Mouse (Mus musculus): ENCODE measurements at regions not wholly inside any gene's neighbourhood (a gene's known extent, or its start where the extent isn't known, plus 50 kb on each side); places are given as distances from the start of the nearest gene placed in this dataset.

- DNase-seq (ENCODE audit: low read depth, low spot score): no peak
Observed at GRCm38 (mm10) chr1:75992039-75992438, 446.0 kb downstream of the Slc4a3 start.

DNA sequence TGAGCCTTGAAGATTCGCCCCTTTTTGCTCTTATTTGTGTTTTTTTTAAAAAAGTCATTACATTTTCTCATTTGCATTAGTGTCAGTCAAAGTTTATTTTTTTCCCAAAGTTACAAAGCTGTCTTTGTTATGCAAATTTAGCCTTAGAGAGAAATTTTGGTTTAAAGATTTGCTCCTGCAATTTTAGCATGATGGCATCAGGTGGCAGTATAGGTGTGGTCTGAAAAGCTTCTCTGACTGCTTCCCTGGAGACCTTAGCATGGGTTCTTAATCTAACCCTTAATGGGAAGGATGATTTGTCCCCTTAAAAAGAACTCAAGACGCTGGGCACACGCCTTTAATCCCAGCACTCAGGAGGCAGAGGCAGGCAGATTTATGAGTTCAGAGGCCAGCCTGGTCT, 451.2 kb downstream of the Slc4a3 start:
- peak; percentile 40 for DNase-seq (ENCODE audit: low read depth, low spot score)

DNA sequence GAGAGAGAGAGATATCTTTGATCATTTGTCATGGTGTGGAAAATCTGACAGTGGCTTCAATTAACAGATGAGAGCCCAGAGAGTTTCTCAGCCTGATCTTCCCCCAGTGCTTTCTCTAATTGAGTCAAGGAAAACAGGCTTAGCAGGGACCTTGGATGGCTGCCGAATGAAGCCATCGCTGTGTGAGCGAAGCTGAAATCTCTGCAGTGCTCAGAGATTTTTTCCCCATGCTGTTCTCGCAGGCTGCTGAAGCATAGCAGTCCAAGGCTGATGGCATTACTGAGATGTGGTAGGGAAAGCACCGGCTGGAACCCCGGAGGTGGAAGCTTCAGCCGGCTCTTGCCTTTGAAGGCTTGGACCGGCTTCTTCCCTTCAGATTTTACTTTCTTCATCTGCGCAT, 455.1 kb downstream of the Slc4a3 start:
- no peak for DNase-seq (ENCODE audit: low read depth, low spot score)

DNA sequence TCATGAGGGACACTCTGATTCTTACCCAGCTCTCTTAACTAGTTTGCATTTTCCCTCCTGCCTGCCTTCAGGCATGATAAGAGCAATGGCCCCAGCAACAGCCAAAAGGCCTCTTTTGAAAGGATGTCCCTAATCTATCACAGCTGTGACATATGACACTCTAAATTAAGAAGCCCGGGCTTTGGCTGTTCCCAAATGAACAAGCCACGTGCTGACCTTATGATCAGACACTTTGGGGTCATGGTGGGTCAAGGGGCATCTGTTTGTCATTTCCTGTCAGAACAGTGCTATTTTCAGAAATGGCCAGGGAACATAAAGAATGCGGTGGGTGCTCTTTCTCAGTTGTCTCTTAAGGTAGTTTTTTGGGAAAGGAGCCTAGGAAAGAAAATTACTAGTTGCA, 463.5 kb downstream of the Slc4a3 start:
- no peak for DNase-seq (ENCODE audit: low read depth, low spot score)

DNA sequence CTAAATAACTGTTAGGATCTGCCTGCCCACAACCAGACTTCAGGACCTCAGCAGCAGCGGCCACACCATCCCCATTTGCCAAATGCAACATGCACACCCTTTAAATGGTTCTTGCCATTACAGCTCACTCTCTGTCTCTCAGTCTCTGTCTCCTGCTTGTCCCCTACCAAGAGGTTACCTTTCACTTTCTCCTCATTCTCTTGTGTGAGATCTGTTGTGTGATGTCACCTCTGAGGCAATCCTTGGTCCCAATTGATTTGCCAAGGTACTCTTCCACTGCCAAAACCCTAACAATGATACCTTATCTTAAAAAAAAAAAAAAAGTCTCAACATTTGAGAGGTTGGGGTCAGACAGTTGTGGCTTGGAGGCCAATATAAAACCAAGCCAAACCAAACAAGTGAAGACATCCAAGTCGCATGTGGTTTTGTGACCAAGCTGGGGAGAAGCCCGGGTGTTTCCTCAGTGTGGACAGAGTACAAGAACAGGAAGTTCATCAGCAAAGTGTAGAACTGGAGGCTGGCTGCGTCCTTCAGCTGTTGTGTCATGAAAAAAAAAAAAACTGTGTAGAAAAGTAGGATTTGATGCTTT, 464.2 kb downstream of the Slc4a3 start:
- no peak for DNase-seq (ENCODE audit: low read depth, low spot score)

DNA sequence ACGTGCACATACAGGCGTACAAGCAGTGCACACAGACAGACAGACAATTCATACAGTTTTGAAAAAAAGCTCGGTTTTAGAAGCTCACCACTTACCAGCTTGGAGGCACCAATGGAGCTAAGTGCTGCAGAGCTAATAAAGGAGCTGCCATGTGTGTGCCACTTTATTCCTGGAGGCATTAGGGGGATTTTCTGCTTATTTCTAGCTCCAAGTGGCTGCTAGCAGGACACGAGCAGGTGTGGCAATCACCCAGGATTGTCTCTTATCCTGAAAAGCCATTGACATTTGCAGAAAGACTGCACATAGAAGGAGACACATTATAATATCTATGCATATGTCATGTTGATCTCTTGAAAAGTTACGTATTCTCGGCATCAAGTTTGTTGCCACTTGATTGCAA, 472.5 kb downstream of the Slc4a3 start:
- DNase-seq (ENCODE audit: low read depth, low spot score): no peak

DNA sequence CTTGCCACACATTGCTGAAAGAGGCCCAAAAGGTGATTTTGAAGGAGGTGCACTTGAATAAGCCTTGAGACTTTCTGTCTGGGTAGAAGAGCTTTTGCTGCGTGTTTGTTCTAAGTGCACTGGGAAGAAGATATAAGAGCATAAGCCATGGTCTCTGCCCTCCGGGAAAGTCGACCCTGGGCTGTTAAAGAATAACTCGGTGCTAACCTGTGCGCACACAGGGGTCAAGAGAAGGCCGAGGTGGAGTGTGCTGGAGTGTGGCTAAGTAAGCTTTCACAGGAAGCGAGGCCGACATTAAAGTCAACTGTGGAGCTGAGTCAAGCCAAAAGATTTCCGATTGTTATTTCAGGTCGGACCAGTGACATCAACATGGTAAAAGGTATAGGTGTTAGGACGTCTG, 473.0 kb downstream of the Slc4a3 start:
- no peak for DNase-seq (ENCODE audit: low read depth, low spot score)

GRCm38 (mm10) chr1:76024650-76025049, 478.6 kb downstream of the Slc4a3 start:
- no peak for DNase-seq (ENCODE audit: low read depth, low spot score)

- DNase-seq (ENCODE audit: low read depth, low spot score): no peak
Observed at GRCm38 (mm10) chr1:76025389-76025788, 479.3 kb downstream of the Slc4a3 start.

DNA sequence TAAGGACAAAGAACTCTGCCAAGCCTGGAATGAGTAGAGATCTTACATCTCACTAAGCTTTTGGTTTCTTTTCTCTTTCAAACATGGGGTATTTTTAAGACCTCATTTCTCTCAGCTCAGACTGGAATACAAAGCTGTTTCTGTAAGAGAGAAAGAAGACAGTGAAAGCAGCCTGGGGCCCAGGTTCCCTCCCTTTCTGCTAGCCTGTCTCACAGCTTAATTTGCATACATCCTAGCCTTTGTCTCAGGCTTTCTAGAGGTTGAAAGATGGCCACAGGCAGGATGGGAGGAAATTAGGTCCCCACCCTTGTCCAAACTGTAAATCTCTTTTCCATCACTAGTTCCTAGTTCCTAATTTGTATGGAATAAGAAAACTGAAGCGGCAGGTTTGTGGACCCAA, 483.0 kb downstream of the Slc4a3 start:
- DNase-seq (ENCODE audit: low read depth, low spot score): peak; percentile 79

DNA sequence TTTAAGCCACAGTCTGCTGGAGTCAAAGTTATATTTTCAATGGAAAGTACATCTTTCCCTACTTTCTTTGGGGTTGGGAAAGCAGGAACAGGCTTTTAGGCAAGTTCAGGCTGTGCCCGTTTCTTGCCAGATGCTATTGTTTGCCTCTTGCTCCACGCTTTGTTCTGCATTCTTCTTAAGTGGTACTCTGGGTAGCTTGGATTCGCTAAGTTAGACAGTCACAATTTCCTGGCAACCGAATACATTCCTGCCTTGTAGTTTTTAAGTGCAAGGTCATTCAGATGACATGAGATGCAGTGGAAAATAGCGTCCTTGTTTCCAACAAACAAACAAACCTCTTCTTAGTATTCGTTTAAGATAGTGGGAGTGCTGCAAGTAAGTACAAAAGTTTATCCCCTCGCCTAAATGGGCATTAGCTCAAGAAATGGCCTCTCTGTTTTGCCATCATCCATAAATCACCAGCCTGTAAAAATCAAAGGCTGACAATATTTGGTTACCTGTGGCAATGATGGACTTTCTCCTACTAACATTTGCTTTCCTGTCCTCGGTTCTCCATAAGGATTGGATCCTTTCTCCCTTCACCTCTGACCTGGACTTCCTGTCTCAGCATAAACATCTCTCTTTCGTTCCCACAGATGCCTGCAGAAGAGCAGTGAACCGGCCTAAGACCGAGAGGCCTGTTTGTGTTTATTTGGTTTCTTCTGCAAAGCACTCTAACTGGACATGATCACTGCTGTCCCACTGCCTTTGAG, 485.3 kb downstream of the Slc4a3 start:
- no peak for DNase-seq (ENCODE audit: low read depth, low spot score)

- DNase-seq (ENCODE audit: low read depth, low spot score): no peak
Observed at GRCm38 (mm10) chr1:76031923-76032285, 485.8 kb downstream of the Slc4a3 start.

DNA sequence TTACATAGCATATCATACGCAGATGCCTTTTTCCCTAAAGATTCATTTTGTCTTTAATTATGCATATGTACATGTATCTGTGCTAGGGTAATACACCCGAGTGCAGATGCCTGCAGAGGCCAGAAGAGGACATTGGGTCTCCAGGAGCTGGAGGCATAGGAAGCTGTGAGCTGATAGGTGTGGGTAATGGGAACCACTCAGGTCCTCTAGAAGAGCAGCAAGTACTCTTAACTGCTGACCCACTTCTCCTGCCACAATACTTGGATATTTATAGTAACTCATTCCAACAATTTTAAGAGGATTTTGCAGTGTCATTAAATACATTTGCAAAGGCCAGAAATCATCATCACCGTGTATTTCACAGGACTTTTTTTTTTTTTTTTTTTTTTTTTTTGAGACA, 486.6 kb downstream of the Slc4a3 start:
- DNase-seq (ENCODE audit: low read depth, low spot score): no peak

GRCm38 (mm10) chr1:76036316-76036715, 490.2 kb downstream of the Slc4a3 start:
- DNase-seq (ENCODE audit: low read depth, low spot score): peak; percentile 87

GRCm38 (mm10) chr1:76039029-76039655, 493.1 kb downstream of the Slc4a3 start:
- DNase-seq (ENCODE audit: low read depth, low spot score): peak; percentile 15

DNA sequence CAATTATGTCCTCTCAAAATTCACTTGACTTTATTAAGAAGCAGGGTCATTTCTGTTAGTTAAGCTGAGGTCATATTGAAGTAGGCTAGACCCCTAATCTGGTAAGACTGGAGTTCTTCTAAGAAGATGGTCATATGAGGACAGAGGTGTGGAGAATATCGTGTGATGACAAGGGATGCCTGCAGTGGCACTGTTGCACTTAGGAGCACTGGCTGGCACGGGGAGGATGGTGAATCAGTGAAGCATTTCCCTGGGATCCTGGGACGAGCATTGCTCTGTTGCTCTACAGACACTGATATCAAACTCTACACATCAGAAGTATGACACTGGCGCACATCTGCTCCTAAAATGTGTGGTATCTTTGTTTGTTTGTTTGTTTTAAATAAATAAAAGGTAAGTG, 493.6 kb downstream of the Slc4a3 start:
- DNase-seq (ENCODE audit: low read depth, low spot score): no peak

GRCm38 (mm10) chr1:76050264-76050663, 504.2 kb downstream of the Slc4a3 start:
- no peak for DNase-seq (ENCODE audit: low read depth, low spot score)

DNA sequence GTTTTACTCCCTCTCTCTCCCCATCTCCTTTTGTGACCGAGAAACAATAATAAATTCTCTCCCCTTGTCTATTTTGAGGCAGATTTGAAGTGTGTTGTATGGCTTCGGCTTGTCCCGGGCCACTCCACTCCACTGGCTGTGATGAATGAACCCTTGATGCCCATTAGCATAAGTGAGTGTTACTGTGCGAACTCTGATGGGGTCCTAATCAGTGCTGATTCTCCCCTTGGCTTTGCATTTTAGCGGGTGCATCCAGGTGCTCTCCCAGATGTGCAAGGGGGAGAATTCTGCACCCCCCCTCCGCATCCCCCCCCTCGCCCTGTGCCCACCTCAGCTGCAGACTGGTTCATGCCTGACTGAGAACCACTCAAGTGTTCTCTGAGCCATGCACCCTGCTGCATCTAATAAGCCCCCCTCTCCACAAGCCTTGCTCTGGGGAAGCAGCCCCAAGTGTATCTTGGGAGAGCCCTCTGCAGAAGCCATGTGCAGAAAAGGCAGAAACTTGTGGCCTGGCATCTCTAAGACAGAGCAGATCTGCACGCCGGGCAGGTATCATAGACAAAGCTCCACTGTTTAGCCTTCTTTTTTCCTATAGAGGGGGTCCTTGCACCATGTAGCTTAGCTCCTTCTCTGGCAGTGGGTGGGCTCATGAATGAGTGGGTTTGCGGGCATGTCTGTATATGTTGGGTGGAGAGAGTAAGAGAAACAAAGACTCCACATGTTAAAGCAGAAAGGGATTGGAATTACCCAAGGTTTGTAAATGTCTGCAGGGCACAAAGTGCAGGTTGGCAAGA, 507.5 kb downstream of the Slc4a3 start:
- no peak for DNase-seq (ENCODE audit: low read depth, low spot score)

GRCm38 (mm10) chr1:76065783-76066182, 519.7 kb downstream of the Slc4a3 start:
- DNase-seq (ENCODE audit: low read depth, low spot score): no peak

GRCm38 (mm10) chr1:76070831-76071321, 524.8 kb downstream of the Slc4a3 start:
- no peak for DNase-seq (ENCODE audit: low read depth, low spot score)

GRCm38 (mm10) chr1:76075213-76075612, 529.1 kb downstream of the Slc4a3 start:
- no peak for DNase-seq (ENCODE audit: low read depth, low spot score)
